Mouse (Mus musculus) forebrain, postnatal 0 days (tissue): Measurements from ENCODE around the gene Ms4a4b. TPM values are rescaled to one million over a fixed set of nuclear protein-coding genes. Genes with fewer than 3 reads are reported as not detected.
"Not testable (repeated sequence)": the region's sequence is repeated elsewhere in the genome, so short reads cannot be mapped to it uniquely, and the experiment has no call there.

Experiments used
- ATAC-seq: fragments of 200-750 bp; cut with Nextera tagmentation; 2 replicates; pipeline ENCODE4 v1.8.0; 2017; ENCODE audit warnings: mild to moderate bottlenecking, moderate library complexity
- DNase-seq: peaks from one replicate; pipeline ENCODE4 v3.0.0-alpha.2; 2015
- H3K27ac ChIP-seq: fragments of 300-500 bp; sonication (generic); 2 replicates; pipeline ENCODE4 v1.5.1; 2014; ENCODE audit warnings: low read depth, mild to moderate bottlenecking, antibody characterized with exemption, low read length, moderate library complexity, mixed read lengths
- H3K27me3 ChIP-seq: fragments of 300-500 bp; sonication (generic); 2 replicates; pipeline ENCODE4 v1.6.1; 2014; ENCODE audit warnings: mild to moderate bottlenecking, low read length, mixed read lengths; ENCODE audit not compliant: insufficient read depth
- H3K36me3 ChIP-seq: fragments of 300-500 bp; sonication (generic); 2 replicates; pipeline ENCODE4 v1.6.1; 2014; ENCODE audit warnings: mild to moderate bottlenecking, moderate library complexity; ENCODE audit not compliant: insufficient read depth
- H3K4me1 ChIP-seq: fragments of 300-500 bp; sonication (generic); 2 replicates; pipeline ENCODE4 v1.6.1; 2014; ENCODE audit warnings: antibody characterized with exemption; ENCODE audit not compliant: insufficient read depth
- H3K4me2 ChIP-seq: fragments of 300-500 bp; sonication (generic); 2 replicates; pipeline ENCODE4 v1.6.1; 2014; ENCODE audit warnings: low read depth, mild to moderate bottlenecking, moderate library complexity
- H3K4me3 ChIP-seq: fragments of 300-500 bp; sonication (generic); 2 replicates; pipeline ENCODE4 v1.5.1; 2014; ENCODE audit warnings: low read depth, low read length, mixed read lengths
- H3K9ac ChIP-seq: fragments of 300-500 bp; sonication (generic); 2 replicates; pipeline ENCODE4 v1.6.1; 2014; ENCODE audit warnings: mild to moderate bottlenecking
- H3K9me3 ChIP-seq: fragments of 300-500 bp; sonication (generic); 2 replicates; pipeline ENCODE4 v1.6.1; 2016; ENCODE audit warnings: low read length
- CTCF ChIP-seq: sonication (generic); IDR thresholded peaks from 2 replicates; pipeline ENCODE4 v1.5.1; 2016; ENCODE audit warnings: antibody characterized with exemption, control low read depth, low read depth
- WGBS: fragments of 180-500 bp; shearing (Covaris S2); extraction: QIAGEN DNeasy Blood & Tissue Kit; methylation state at CpG from one replicate; pipeline ENCODE4 v1.1.7; 2014; 5-methylcytosine and 5-hydroxymethylcytosine counted together
- polyA plus RNA-seq: library from polyadenylated mRNA; unstranded; fragments of >200 nt; fragmentation: Nextera tagmentation; extraction: Ambion mirVana; gene quantifications from 2 replicates; pipeline ENCODE4 v1.2.1, GENCODE M21; 2015
- total RNA-seq: library from RNA; depleted of rRNA; stranded (reverse); fragments of >200 nt; gene quantifications from 2 replicates; pipeline ENCODE4 v1.2.3, GENCODE M21; 2014; rRNA removed

The Ms4a4b gene
- total RNA-seq (not detected in 2 replicates), polyA plus RNA-seq (not detected in 2 replicates)

GRCm38 (mm10) chr19:11443338-11443737 lies at the start of gene Ms4a4b:
Gene Ms4a4b, plus strand, starts transcription at chr19:11443553.
- ATAC-seq: no peak
- Histone ChIP-seq H3K9ac (no peak within 1 kb of the TSS), H3K9me3 (no peaks in the 10 kb centered on the region), H3K4me1 (no peaks in the 10 kb centered on the region), H3K36me3 (no peaks in the 10 kb centered on the region), H3K4me3 (no peak within 1 kb of the TSS), H3K27me3 (no peaks in the 10 kb centered on the region), H3K27ac (no peak within 1 kb of the TSS), H3K4me2 (no peak within 1 kb of the TSS)
- no peak for DNase-seq
- no peak for TF ChIP-seq CTCF

GRCm38 (mm10) chr19:11395769-11396168 lies 47.6 kb upstream of the Ms4a4b start:
- Histone ChIP-seq H3K4me2 (no peak overlapping the region), H3K9me3 (no peaks in the 10 kb centered on the region), H3K9ac (no peak overlapping the region), H3K27me3 (no peaks in the 10 kb centered on the region), H3K27ac (no peak overlapping the region), H3K4me3 (no peak overlapping the region), H3K4me1 (no peaks in the 10 kb centered on the region), H3K36me3 (no peaks in the 10 kb centered on the region)
- ATAC-seq (no peak), DNase-seq (no peak)
- no peak for TF ChIP-seq CTCF

GRCm38 (mm10) chr19:11404527-11404926 lies 38.8 kb upstream of the Ms4a4b start, which contains the start of gene Ms4a4c:
Gene Ms4a4c, plus strand, starts transcription at chr19:11404770.
- H3K36me3 ChIP-seq: no peaks in the 10 kb centered on the region
- H3K9me3 ChIP-seq: no peaks in the 10 kb centered on the region
- no peak for TF ChIP-seq CTCF
- ATAC-seq (no peak), DNase-seq (no peak)
- H3K27ac ChIP-seq: no peak within 1 kb of the TSS
- H3K4me3 ChIP-seq: no peak within 1 kb of the TSS
- no peaks in the 10 kb centered on the region for H3K4me1 ChIP-seq
- WGBS: 83% methylated on average over 3 of the region's 3 CpGs
- H3K4me2 ChIP-seq: no peak within 1 kb of the TSS
- H3K27me3 ChIP-seq: no peaks in the 10 kb centered on the region
- no peak within 1 kb of the TSS for H3K9ac ChIP-seq

- Histone ChIP-seq H3K4me1 (no peaks in the 10 kb centered on the region), H3K27ac (no peak overlapping the region), H3K9ac (no peak overlapping the region), H3K9me3 (no peaks in the 10 kb centered on the region), H3K27me3 (no peaks in the 10 kb centered on the region), H3K36me3 (no peaks in the 10 kb centered on the region), H3K4me3 (no peak overlapping the region), H3K4me2 (no peak overlapping the region)
- ATAC-seq: no peak
- no peak for DNase-seq
- no peak for TF ChIP-seq CTCF
Observed at GRCm38 (mm10) chr19:11407428-11407827, 35.9 kb upstream of the Ms4a4b start.

- DNase-seq (no peak), ATAC-seq (no peak)
- Histone ChIP-seq H3K27ac (no peak overlapping the region), H3K4me1 (no peaks in the 10 kb centered on the region), H3K36me3 (no peaks in the 10 kb centered on the region), H3K27me3 (no peaks in the 10 kb centered on the region), H3K4me3 (no peak overlapping the region), H3K9ac (no peak overlapping the region), H3K4me2 (no peak overlapping the region), H3K9me3 (no peaks in the 10 kb centered on the region)
- TF ChIP-seq CTCF: no peak
- WGBS: 92% methylated on average over 1 of the region's 1 CpGs
Observed at GRCm38 (mm10) chr19:11408591-11408990, 34.8 kb upstream of the Ms4a4b start.

- Histone ChIP-seq H3K4me3 (no peak overlapping the region), H3K27ac (no peak overlapping the region), H3K27me3 (no peaks in the 10 kb centered on the region), H3K36me3 (no peaks in the 10 kb centered on the region), H3K4me2 (no peak overlapping the region), H3K9me3 (no peaks in the 10 kb centered on the region), H3K4me1 (no peaks in the 10 kb centered on the region), H3K9ac (no peak overlapping the region)
- no peak for TF ChIP-seq CTCF
- whole genome bisulfite sequencing: 79% methylated on average over 1 of the region's 1 CpGs
- ATAC-seq: no peak
- DNase-seq: no peak
Observed at GRCm38 (mm10) chr19:11411640-11412039, 31.7 kb upstream of the Ms4a4b start.

GRCm38 (mm10) chr19:11414084-11414483 lies 29.3 kb upstream of the Ms4a4b start:
- ATAC-seq: no peak
- TF ChIP-seq CTCF: no peak
- H3K36me3 ChIP-seq: no peaks in the 10 kb centered on the region
- H3K4me2 ChIP-seq: no peak overlapping the region
- no peaks in the 10 kb centered on the region for H3K27me3 ChIP-seq
- no peaks in the 10 kb centered on the region for H3K9me3 ChIP-seq
- H3K27ac ChIP-seq: no peak overlapping the region
- WGBS: 97% methylated on average over 1 of the region's 1 CpGs
- H3K9ac ChIP-seq: no peak overlapping the region
- H3K4me1 ChIP-seq: no peaks in the 10 kb centered on the region
- no peak for DNase-seq
- H3K4me3 ChIP-seq: no peak overlapping the region

- 69% methylated on average over 3 of the region's 3 CpGs for WGBS
- Histone ChIP-seq H3K4me3 (no peak overlapping the region), H3K9ac (no peak overlapping the region), H3K4me2 (no peak overlapping the region), H3K4me1 (no peaks in the 10 kb centered on the region), H3K36me3 (no peaks in the 10 kb centered on the region), H3K9me3 (no peaks in the 10 kb centered on the region), H3K27me3 (no peaks in the 10 kb centered on the region), H3K27ac (no peak overlapping the region)
- TF ChIP-seq CTCF: no peak
- DNase-seq (no peak), ATAC-seq (no peak)
Observed at GRCm38 (mm10) chr19:11415581-11415980, 27.8 kb upstream of the Ms4a4b start.

GRCm38 (mm10) chr19:11418865-11419264 lies 24.5 kb upstream of the Ms4a4b start:
- H3K27ac ChIP-seq, H3K4me3 ChIP-seq, H3K27me3 ChIP-seq, H3K36me3 ChIP-seq, ATAC-seq, H3K4me1 ChIP-seq, H3K4me2 ChIP-seq, DNase-seq, H3K9ac ChIP-seq, H3K9me3 ChIP-seq: not testable (repeated sequence)
- WGBS: 65% methylated on average over 2 of the region's 3 CpGs

- H3K27ac ChIP-seq, H3K4me3 ChIP-seq, H3K4me2 ChIP-seq, H3K9me3 ChIP-seq, H3K27me3 ChIP-seq, H3K36me3 ChIP-seq, DNase-seq, H3K9ac ChIP-seq, ATAC-seq, H3K4me1 ChIP-seq: not testable (repeated sequence)
- WGBS: 82% methylated on average over 1 of the region's 1 CpGs
Observed at GRCm38 (mm10) chr19:11431209-11431608, 12.1 kb upstream of the Ms4a4b start.
